Mouse (Mus musculus): ENCODE results near the gene Cyp2w1. TPM values are rescaled to one million over a fixed set of nuclear protein-coding genes. Genes with fewer than 3 reads are reported as not detected.
"Not testable (repeated sequence)": the region's sequence is repeated elsewhere in the genome, so short reads cannot be mapped to it uniquely, and the experiment has no call there.

The Cyp2w1 gene
- total RNA-seq, 2 experiments from 2014 or later = not detected

GRCm38 (mm10) chr5:139324045-139324491 lies 28.3 kb upstream of the Cyp2w1 start:
- DNase-seq = no peak
- TF ChIP-seq CTCF (IDR thresholded peaks at IDR 0.05) = no peak
- intact Hi-C loops (cut with DNase I) = loop anchor here (2.0 kb wide), 1 partner anchor 41 kb away; no protein-coding TSS in a partner anchor
- Histone ChIP-seq H3K4me3 (peak overlapping the region; percentile 76), H3K27ac (peak overlapping the region; percentile 13; the same call in 1 of the 2 replicates)

GRCm38 (mm10) chr5:139324691-139325394 lies 27.6 kb upstream of the Cyp2w1 start:
- peak overlapping the region; percentile 76 for H3K4me3 ChIP-seq
- peak overlapping the region; percentile 58 for H3K27ac ChIP-seq
- TF ChIP-seq CTCF (IDR thresholded peaks at IDR 0.05) = no peak
- peak; percentile 55 for DNase-seq
- intact Hi-C loops (cut with DNase I) = loop anchor here (2.0 kb wide), 1 partner anchor 42 kb away; no protein-coding TSS in a partner anchor

- peak; percentile 67 for TF ChIP-seq CTCF (IDR thresholded peaks at IDR 0.05)
- intact Hi-C loops (cut with DNase I) = loop anchor here (2.0 kb wide), 1 partner anchor 43 kb away; no protein-coding TSS in a partner anchor
- peak within 1 kb of the TSS; percentile 76 for H3K4me3 ChIP-seq
- peak within 1 kb of the TSS; percentile 58 for H3K27ac ChIP-seq
- DNase-seq = peak; percentile 70
These were observed 26.9 kb upstream of the Cyp2w1 start, which contains the start of gene Adap1 for GRCm38 (mm10) chr5:139325395-139325966. TSS of gene Adap1 (minus strand) at chr5:139325622.

- no peak overlapping the region for H3K27ac ChIP-seq
- DNase-seq = no peak
- no peak for TF ChIP-seq CTCF (IDR thresholded peaks at IDR 0.05)
- H3K4me3 ChIP-seq = no peak overlapping the region
- intact Hi-C loops (cut with DNase I) = no loop called here
These were observed 26.2 kb upstream of the Cyp2w1 start for GRCm38 (mm10) chr5:139326111-139326696.

GRCm38 (mm10) chr5:139326986-139327633 lies 25.3 kb upstream of the Cyp2w1 start:
- H3K27ac ChIP-seq = no peak overlapping the region
- DNase-seq = no peak
- intact Hi-C loops (cut with DNase I) = no loop called here
- TF ChIP-seq CTCF (IDR thresholded peaks at IDR 0.05) = no peak
- no peak overlapping the region for H3K4me3 ChIP-seq

- no peak for DNase-seq
- no peak overlapping the region for H3K4me3 ChIP-seq
- intact Hi-C loops (cut with DNase I) = no loop called here
- TF ChIP-seq CTCF (IDR thresholded peaks at IDR 0.05) = no peak
- H3K27ac ChIP-seq = no peak overlapping the region
These were observed 24.8 kb upstream of the Cyp2w1 start for GRCm38 (mm10) chr5:139327634-139328020.

GRCm38 (mm10) chr5:139330766-139331165 lies 21.7 kb upstream of the Cyp2w1 start:
- intact Hi-C loops (cut with DNase I) = loop anchor here (1.0 kb wide), 1 partner anchor 25 kb away; no protein-coding TSS in a partner anchor
- H3K4me3 ChIP-seq = no peak overlapping the region
- H3K27ac ChIP-seq = peak overlapping the region; percentile 56
- DNase-seq = no peak
- no peak for TF ChIP-seq CTCF (IDR thresholded peaks at IDR 0.05)

- no peak overlapping the region for H3K4me3 ChIP-seq
- H3K27ac ChIP-seq = peak overlapping the region; percentile 56
- intact Hi-C loops (cut with DNase I) = loop anchor here (1.0 kb wide), 1 partner anchor 24 kb away; no protein-coding TSS in a partner anchor
- DNase-seq = peak; percentile 88
- TF ChIP-seq CTCF (IDR thresholded peaks at IDR 0.05) = peak; percentile 98
These were observed 20.7 kb upstream of the Cyp2w1 start for GRCm38 (mm10) chr5:139331742-139332141.

GRCm38 (mm10) chr5:139332590-139333272 lies 19.7 kb upstream of the Cyp2w1 start:
- no peak for DNase-seq
- TF ChIP-seq CTCF (IDR thresholded peaks at IDR 0.05) = no peak
- intact Hi-C loops (cut with DNase I) = no loop called here
- Histone ChIP-seq H3K4me3 (no peak overlapping the region), H3K27ac (no peak overlapping the region)

GRCm38 (mm10) chr5:139333301-139334013 lies 19.0 kb upstream of the Cyp2w1 start:
- Histone ChIP-seq H3K27ac (no peak overlapping the region; the same call in 1 of the 2 replicates), H3K4me3 (no peak overlapping the region)
- no peak for DNase-seq
- TF ChIP-seq CTCF (IDR thresholded peaks at IDR 0.05) = peak; percentile 37
- intact Hi-C loops (cut with DNase I) = no loop called here

GRCm38 (mm10) chr5:139334394-139334793 lies 18.0 kb upstream of the Cyp2w1 start:
- H3K27ac ChIP-seq; intact Hi-C loops (cut with DNase I); DNase-seq; H3K4me3 ChIP-seq: not testable (repeated sequence)
- peak; percentile 15 for TF ChIP-seq CTCF (IDR thresholded peaks at IDR 0.05)

Data from gastrocnemius, adult 2 months (tissue).